Mouse (Mus musculus): ENCODE measurements around the gene Rccd1.

Rccd1 gene

GRCm38 (mm10) chr7:80324043-80324815, at the start of gene Rccd1:
TSS of gene Rccd1 (minus strand) at chr7:80324454.
- peak; percentile 91 for DNase-seq (ENCODE audit: low spot score)

- DNase-seq (ENCODE audit: low spot score): no peak
Measured at GRCm38 (mm10) chr7:80373850-80374249, 49.6 kb upstream of the Rccd1 start.

DNA sequence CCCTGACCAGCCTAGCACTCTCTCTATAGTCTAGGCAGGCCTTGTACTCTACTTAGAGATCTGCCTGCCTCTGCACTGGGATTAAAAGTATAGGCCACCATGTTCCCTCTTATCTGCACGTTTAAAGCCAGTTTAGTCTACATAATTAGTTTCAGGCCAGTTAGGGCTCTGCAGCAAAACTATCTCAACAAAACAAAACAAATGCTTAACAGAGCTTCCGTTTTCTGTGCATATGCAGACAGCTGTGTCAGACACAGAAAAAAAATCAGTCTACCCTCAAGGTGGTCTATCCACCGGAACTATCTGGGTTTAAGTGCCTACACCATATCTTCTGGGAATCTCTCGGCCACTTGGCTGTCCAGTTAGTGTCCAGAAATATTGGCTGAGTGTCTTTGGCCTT, 49.1 kb upstream of the Rccd1 start:
- DNase-seq (ENCODE audit: low spot score): no peak

DNA sequence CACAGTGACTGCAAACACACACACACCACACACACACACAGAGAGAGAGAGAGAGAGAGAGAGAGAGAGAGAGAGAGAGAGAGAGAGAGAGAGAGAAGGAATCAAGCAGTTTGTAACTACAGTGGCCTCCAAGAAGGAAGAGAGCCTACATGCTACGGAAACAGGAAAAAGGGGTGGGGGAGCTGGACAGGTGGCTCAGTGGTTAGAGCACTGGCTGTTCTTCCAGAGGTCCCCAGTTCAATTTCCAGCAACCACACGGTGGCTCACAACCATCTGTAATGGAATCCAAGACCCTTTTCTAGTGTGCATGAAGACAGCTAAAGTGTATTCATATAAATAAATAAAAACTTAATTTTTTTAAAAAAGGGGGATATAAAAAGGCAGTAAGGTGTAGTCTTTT, 48.4 kb upstream of the Rccd1 start:
- no peak for DNase-seq (ENCODE audit: low spot score)

GRCm38 (mm10) chr7:80372166-80372565, 47.9 kb upstream of the Rccd1 start:
- no peak for DNase-seq (ENCODE audit: low spot score)

GRCm38 (mm10) chr7:80371041-80371751, 46.9 kb upstream of the Rccd1 start, which contains the start of gene Man2a2:
TSS of gene Man2a2 (minus strand) at chr7:80371375.
- DNase-seq (ENCODE audit: low spot score): peak; percentile 78

DNA sequence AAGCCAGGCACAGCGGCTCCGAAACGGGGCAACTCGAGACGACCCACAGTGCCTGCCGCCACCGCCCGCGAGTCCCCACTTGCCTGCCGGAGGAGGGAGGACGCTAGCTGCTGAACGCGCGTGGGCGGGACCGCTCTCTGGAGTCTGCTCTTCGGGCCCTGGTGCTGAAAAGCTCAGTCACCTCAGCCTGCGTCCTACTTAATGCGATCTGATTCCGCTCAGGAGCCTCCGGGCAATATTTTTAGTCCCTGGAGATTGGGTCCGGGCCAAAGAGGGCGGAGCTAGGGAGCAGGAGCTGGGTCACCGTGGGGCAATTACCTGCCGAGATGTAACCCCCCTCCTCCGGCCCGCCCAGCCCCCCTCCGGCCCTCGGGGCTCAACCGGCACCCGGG, 46.4 kb upstream of the Rccd1 start:
- DNase-seq (ENCODE audit: low spot score): peak; percentile 88

GRCm38 (mm10) chr7:80369967-80370431, 45.7 kb upstream of the Rccd1 start:
- DNase-seq (ENCODE audit: low spot score): peak; percentile 22

DNA sequence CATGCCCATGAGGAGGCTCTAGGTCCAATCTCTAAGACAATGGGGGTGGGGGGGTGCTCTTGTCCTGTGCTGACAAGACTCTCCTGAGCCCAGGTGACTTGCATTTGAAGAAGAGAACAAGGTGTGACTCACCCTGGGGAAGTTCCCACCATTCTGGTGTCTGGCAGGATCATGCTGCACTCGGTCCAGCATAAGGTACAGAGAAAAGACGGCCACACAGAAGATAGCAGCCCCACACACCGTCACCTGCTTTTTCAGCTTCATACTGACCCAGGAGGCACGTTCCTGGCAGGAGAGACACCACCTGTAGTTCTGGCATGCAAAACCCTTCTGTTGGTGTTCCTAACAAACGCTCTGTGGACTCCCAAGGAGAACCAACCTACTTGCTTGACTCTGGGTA, 45.2 kb upstream of the Rccd1 start:
- DNase-seq (ENCODE audit: low spot score): peak; percentile 8

DNA sequence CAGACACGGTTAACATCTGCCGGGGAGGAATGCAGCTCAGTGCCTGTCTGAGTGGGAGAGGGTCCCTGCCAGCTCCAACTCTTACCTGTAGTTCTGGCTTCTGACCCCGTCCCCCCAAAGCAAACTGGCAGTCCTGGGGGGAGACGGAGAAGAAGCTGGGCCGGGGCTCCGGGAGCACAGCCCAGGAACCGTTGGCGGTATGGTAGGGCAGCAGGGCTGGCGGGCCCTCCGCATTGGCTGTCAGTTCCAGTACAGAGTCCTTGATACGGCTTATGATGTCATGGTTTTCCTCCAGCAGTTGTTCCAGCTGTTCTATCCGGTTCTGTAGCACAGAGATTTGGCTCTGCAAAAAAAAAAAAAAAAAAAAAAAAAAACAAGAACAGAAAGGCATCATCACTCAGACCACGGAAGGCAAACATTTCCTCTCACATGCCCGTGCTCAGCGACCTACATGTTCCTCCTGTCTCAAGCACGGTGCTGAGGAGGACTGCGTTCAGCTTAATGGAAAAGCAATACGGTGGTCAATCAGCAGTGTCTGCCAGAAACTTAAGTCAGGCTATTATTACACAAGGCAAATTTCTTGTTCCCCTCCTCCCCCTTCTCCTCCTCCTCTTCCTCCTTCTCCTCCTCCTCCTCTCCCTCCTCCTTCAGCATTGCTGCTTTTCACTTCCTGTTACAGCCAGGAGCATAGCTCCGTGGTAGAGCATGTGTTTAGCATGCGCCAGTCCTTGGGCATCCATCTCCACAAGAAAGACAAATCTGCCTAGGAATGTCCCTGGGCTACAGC, 44.6 kb upstream of the Rccd1 start:
- DNase-seq (ENCODE audit: low spot score): peak; percentile 45

- DNase-seq (ENCODE audit: low spot score): no peak
Measured at GRCm38 (mm10) chr7:80368009-80368408, 43.8 kb upstream of the Rccd1 start.

- no peak for DNase-seq (ENCODE audit: low spot score)
Measured at GRCm38 (mm10) chr7:80367232-80367631, 43.0 kb upstream of the Rccd1 start.

DNA sequence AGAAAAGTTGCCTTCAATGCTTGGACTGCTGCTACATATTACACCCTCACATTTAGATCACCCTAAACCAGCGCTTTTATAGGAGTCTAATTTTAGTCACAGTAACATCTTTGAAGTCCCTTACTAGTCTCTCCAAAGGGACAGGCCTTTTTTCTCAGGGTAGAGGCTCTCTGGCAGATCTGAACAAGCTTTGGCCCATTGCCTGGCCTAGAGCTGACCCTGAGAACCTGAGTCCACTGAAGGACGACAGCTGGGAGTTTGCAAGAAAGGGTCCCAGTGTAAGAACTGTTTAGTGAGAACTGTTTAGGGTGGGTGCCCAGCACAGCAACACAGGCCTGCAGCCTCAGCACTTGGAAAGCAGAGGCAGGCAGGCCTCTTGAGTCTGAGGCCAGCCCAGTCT, 41.5 kb upstream of the Rccd1 start:
- no peak for DNase-seq (ENCODE audit: low spot score)

GRCm38 (mm10) chr7:80360435-80360834, 36.2 kb upstream of the Rccd1 start:
- DNase-seq (ENCODE audit: low spot score): no peak

- DNase-seq (ENCODE audit: low spot score): no peak
Measured at GRCm38 (mm10) chr7:80358039-80358438, 33.8 kb upstream of the Rccd1 start.

DNA sequence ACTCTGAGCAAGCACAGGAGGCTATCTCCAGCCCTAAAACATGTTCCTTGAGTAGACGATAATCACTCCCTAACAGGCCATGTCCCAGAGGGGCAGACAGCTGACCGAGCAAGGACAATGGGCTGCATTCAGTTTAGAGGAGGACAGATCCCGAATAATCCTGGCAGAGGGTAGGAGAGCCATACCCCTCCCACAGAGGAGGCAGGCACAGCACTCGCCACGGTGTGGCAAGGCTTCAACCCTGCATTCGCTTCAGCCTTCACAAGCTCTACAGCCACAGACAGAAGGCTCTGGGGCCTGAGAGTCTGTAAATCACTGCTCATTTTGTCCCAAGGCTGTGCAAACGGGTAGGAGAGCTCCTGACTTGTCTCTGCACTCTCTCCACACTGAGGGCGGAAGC, 32.9 kb upstream of the Rccd1 start:
- DNase-seq (ENCODE audit: low spot score): no peak

DNA sequence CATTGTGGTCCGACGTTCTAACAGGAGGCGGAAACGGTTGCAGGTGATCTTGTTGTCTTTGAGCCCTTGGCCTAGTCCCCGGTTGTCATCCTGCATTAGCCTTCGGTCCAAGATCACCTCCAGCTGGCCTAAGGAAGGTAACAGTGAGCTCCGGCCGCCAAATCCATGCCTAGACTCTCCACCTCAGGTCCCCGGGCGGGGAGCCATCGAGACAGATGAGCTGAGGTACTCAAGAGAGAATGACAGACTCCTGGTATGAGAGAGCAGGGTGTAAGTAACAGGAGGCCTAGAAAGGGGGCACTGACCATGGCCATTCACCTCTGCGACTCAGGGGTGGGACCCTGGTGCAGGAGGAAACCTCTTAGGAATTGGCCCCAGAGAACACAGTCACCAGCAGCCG, 32.1 kb upstream of the Rccd1 start:
- DNase-seq (ENCODE audit: low spot score): no peak

DNA sequence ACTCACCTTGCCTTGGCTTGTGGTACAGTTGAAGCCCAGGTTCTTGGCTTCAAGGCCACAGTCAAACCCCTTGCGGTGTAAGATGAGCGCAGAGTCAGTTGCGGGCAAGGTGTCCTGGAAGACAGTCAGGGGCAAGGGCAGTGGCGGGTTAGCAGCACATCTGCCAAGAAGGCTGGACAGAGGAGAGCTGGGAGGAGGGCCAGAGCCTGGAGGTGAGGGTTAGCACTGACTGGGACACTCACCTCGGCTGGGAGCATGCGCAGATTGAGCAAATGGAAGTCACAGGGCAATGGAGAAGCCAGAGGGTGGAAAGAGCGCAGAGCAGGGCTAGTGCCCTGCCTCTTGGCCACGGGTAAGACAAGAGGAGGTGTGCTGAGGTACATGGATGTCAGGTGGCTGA, 28.7 kb upstream of the Rccd1 start:
- no peak for DNase-seq (ENCODE audit: low spot score)

DNA sequence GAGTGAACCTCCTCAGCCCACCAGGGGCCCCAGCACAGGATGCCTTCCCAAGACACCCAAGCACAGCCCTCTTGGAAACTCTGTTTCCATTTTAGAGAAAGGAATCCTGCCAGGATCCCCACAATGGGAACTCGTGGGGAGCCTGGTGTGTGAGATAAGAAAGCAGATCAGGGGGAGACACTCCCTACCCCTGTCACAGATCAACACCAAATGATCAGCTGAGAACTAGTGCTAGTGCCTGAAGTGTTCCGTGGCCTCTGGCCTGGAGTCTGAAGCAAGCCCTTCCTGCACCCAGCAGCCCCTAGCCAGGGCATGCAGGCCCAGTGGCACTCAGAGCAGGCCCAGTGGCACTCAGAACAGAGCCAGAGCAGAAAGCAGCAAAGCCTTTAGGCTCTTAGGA, 26.6 kb upstream of the Rccd1 start:
- no peak for DNase-seq (ENCODE audit: low spot score)

GRCm38 (mm10) chr7:80347670-80348586, 23.7 kb upstream of the Rccd1 start:
- no peak for DNase-seq (ENCODE audit: low spot score)

DNA sequence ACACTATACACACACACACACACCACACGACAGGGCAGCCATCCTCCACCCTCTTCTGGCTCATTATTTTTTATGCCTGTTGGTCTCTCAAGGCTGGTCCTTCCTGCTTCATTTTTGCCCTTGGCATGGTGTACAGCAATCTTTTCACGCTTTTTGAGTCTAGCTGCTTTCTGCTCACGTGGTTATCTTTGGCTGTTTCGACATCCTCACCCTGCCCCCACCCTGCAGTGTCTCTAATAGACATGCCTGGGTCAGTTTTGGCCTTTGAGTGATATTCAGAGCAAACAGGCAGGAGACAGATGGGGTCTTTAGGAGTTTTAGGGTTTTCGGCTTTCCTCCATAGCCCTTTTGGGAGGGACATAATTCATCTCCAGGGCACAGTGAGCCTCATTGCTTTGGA, 22.6 kb upstream of the Rccd1 start:
- DNase-seq (ENCODE audit: low spot score): no peak

DNA sequence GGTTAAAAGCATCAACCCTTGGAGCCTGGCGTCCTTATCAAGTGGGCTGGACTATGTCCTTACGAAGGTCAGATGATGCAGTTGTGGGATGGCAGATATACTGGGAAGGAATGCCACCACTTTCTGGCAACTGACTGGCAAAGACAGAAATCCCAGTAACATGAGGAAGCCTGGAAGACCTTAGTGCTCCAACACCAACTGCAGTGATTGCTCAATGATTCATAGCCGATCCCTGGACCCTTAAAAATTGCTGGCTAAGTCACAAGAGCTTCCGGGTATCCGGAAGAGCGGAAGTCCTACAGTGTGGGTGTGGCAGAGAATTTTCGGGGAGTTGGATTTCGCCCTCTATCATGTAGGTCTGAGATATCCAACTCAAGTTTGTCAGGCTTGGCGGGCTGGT, 21.9 kb upstream of the Rccd1 start:
- DNase-seq (ENCODE audit: low spot score): no peak
